Mouse (Mus musculus) CH12.LX (cell line): ENCODE measurements at regions not wholly inside any gene's neighbourhood (a gene's known extent, or its start where the extent isn't known, plus 50 kb on each side); places are given as distances from the start of the nearest gene placed in this dataset.

Source experiments
- DNase-seq: peaks from one replicate; pipeline ENCODE4 v3.0.0-alpha.2; 2013; ENCODE audit errors: extremely low read depth
- H3K27ac ChIP-seq: 2 replicates; pipeline ENCODE4 v1.5.1; 2012; ENCODE audit warnings: low read depth, mild to moderate bottlenecking, control low read depth, moderate library complexity; ENCODE audit not compliant: insufficient read depth
- H3K27me3 ChIP-seq: replicated peaks from 2 replicates; pipeline ENCODE3; 2012; ENCODE audit warnings: inconsistent platforms
- H3K36me3 ChIP-seq, 2 experiments: replicated peaks in 1 of 2; 2 replicates each; pipeline versions ENCODE3 to v1.6.1; 2012; ENCODE audit warnings: inconsistent platforms in 1 of 2, low read length in 1 of 2, mild to moderate bottlenecking in 1 of 2, mixed read lengths in 1 of 2, moderate library complexity in 1 of 2; ENCODE audit not compliant: control insufficient read depth in 1 of 2, insufficient read depth in 1 of 2
- H3K4me1 ChIP-seq, 2 experiments: 2 replicates each; pipeline ENCODE4 v1.6.1; 2012; ENCODE audit warnings: inconsistent platforms in 1 of 2, moderate library complexity in 1 of 2; ENCODE audit not compliant: insufficient read depth in 2 of 2, control insufficient read depth in 1 of 2
- H3K4me2 ChIP-seq: 2 replicates; pipeline ENCODE4 v1.6.1; 2012; ENCODE audit warnings: low read depth, mild to moderate bottlenecking, control low read depth; ENCODE audit not compliant: poor library complexity, insufficient read depth, severe bottlenecking
- H3K4me3 ChIP-seq, 3 experiments: fragments of 150-350 bp in 1 of 3; sonication (generic) in 1 of 3; replicated peaks in 1 of 3; 2 replicates each; pipeline versions ENCODE3 to v1.5.1; 2011 to 2012; ENCODE audit warnings: low read depth in 2 of 3, low read length in 2 of 3, mild to moderate bottlenecking in 2 of 3, moderate library complexity in 2 of 3, control low read depth in 1 of 3, improper control_type of control experiment in 1 of 3, inconsistent platforms in 1 of 3, mixed read lengths in 1 of 3; ENCODE audit not compliant: poor library complexity in 1 of 3
- H3K79me2 ChIP-seq: replicated peaks from 2 replicates; pipeline ENCODE4 v1.6.1; 2012; ENCODE audit warnings: mild to moderate bottlenecking, moderate library complexity; ENCODE audit not compliant: control insufficient read depth, poor library complexity, insufficient read depth, severe bottlenecking; ENCODE audit errors: extremely low read depth
- H3K9ac ChIP-seq: 2 replicates; pipeline ENCODE4 v1.6.1; 2012; ENCODE audit warnings: low read depth, mild to moderate bottlenecking, control low read depth, moderate library complexity; ENCODE audit not compliant: insufficient read depth
- H3K9me3 ChIP-seq: replicated peaks from 2 replicates; pipeline ENCODE3; 2012; ENCODE audit warnings: low read length, inconsistent platforms, mixed read lengths
- CHD1 ChIP-seq: IDR thresholded peaks from 2 replicates; pipeline ENCODE4 v1.6.1; 2012; ENCODE audit warnings: low read depth, low read length, improper control_type of control experiment, inconsistent platforms
- E2F4 ChIP-seq: IDR thresholded peaks from 2 replicates; pipeline ENCODE4 v1.6.1; 2011; ENCODE audit warnings: low read depth, low read length, improper control_type of control experiment; ENCODE audit not compliant: insufficient replicate concordance
- ETS1 ChIP-seq: conservative IDR thresholded peaks from 2 replicates; pipeline ENCODE4 v1.6.1; 2012; ENCODE audit warnings: low read depth, mild to moderate bottlenecking, inconsistent platforms, low read length, improper control_type of control experiment, moderate library complexity
- GABPA ChIP-seq: IDR thresholded peaks from 2 replicates; pipeline ENCODE4 v1.6.1; 2012; ENCODE audit warnings: low read depth, low read length, improper control_type of control experiment, inconsistent platforms; ENCODE audit not compliant: insufficient replicate concordance
- HCFC1 ChIP-seq: IDR thresholded peaks from 2 replicates; pipeline ENCODE4 v1.6.1; 2012; ENCODE audit warnings: low read depth, mild to moderate bottlenecking, inconsistent platforms, low read length, improper control_type of control experiment
- JUN ChIP-seq: IDR thresholded peaks from 2 replicates; pipeline ENCODE4 v1.6.1; 2011; ENCODE audit warnings: low read depth, mild to moderate bottlenecking, low read length, improper control_type of control experiment, moderate library complexity; ENCODE audit not compliant: insufficient read depth
- MAFK ChIP-seq: IDR thresholded peaks from 2 replicates; pipeline ENCODE4 v1.6.1; 2011; ENCODE audit warnings: low read length, improper control_type of control experiment; ENCODE audit not compliant: insufficient replicate concordance
- MAX ChIP-seq: IDR thresholded peaks from 2 replicates; pipeline ENCODE4 v1.6.1; 2011; ENCODE audit warnings: low read length, improper control_type of control experiment
- MAZ ChIP-seq: IDR thresholded peaks from 2 replicates; pipeline ENCODE4 v1.6.1; 2012; ENCODE audit warnings: low read depth, mild to moderate bottlenecking, inconsistent platforms, low read length, improper control_type of control experiment, moderate library complexity
- MXI1 ChIP-seq: IDR thresholded peaks from 2 replicates; pipeline ENCODE4 v1.6.1; 2011; ENCODE audit warnings: mild to moderate bottlenecking, low read depth, low read length, improper control_type of control experiment
- MYC ChIP-seq: IDR thresholded peaks from 2 replicates; pipeline ENCODE4 v1.6.1; 2011; ENCODE audit warnings: low read depth, mild to moderate bottlenecking, improper control_type of control experiment, low read length
- NRF1 ChIP-seq: IDR thresholded peaks from 2 replicates; pipeline ENCODE4 v1.6.1; 2014; ENCODE audit warnings: low read depth, mild to moderate bottlenecking, inconsistent platforms, low read length, improper control_type of control experiment, moderate library complexity
- POLR2A ChIP-seq: IDR thresholded peaks from 2 replicates; pipeline ENCODE4 v1.6.1; 2011; ENCODE audit warnings: low read depth, mild to moderate bottlenecking, improper control_type of control experiment, low read length
- RAD21 ChIP-seq: IDR thresholded peaks from 2 replicates; pipeline ENCODE4 v1.6.1; 2011; ENCODE audit warnings: low read depth, mild to moderate bottlenecking, low read length, improper control_type of control experiment, moderate library complexity
- RCOR1 ChIP-seq: conservative IDR thresholded peaks from 2 replicates; pipeline ENCODE4 v1.6.1; 2012; ENCODE audit warnings: low read depth, mild to moderate bottlenecking, inconsistent platforms, low read length, improper control_type of control experiment
- SMC3 ChIP-seq: IDR thresholded peaks from 2 replicates; pipeline ENCODE4 v1.6.1; 2011; ENCODE audit warnings: low read depth, low read length, improper control_type of control experiment
- TBP ChIP-seq: conservative IDR thresholded peaks from 2 replicates; pipeline ENCODE4 v1.6.1; 2011; ENCODE audit warnings: low read depth, low read length, improper control_type of control experiment
- USF1 ChIP-seq: IDR thresholded peaks from 2 replicates; pipeline ENCODE4 v1.6.1; 2014; ENCODE audit warnings: low read depth, mild to moderate bottlenecking, inconsistent platforms, low read length, improper control_type of control experiment
- USF2 ChIP-seq: conservative IDR thresholded peaks from 2 replicates; pipeline ENCODE4 v1.6.1; 2011; ENCODE audit warnings: low read depth, low read length, improper control_type of control experiment
- ZC3H11A ChIP-seq: IDR thresholded peaks from 2 replicates; pipeline ENCODE4 v1.6.1; 2012; ENCODE audit warnings: low read depth, mild to moderate bottlenecking, inconsistent platforms, low read length, improper control_type of control experiment
- ZMIZ1 ChIP-seq: IDR thresholded peaks from 2 replicates; pipeline ENCODE4 v1.6.1; 2012; ENCODE audit warnings: low read depth, mild to moderate bottlenecking, inconsistent platforms, low read length, improper control_type of control experiment
- dilution Hi-C: fragments of 300-500 bp; cut with MboI; formaldehyde crosslinking; loops from 2 replicates; pipeline ENCODE4 v1.14.3; 2020; ENCODE audit warnings: low sequenced_read_pairs; ENCODE audit not compliant: extremely low pct_unique_long_range_greater_than_20kb, extremely low pct_ligation_motif_present
- in situ Hi-C: fragments of 300-500 bp; cut with MboI; formaldehyde crosslinking; loops from 3 replicates; pipeline ENCODE4 v1.14.3; 2019; ENCODE audit warnings: low sequenced_read_pairs, low pct_ligation_motif_present, low pct_unique_long_range_greater_than_20kb, mixed read lengths

- dilution Hi-C loops = no loop called here
- no peak for TF ChIP-seq HCFC1
- no peak for TF ChIP-seq MAFK
- TF ChIP-seq JUN = no peak
- no peak for TF ChIP-seq MXI1
- no peak for TF ChIP-seq ETS1
- TF ChIP-seq USF2 = no peak
- TF ChIP-seq ZC3H11A = no peak
- no peak for TF ChIP-seq GABPA
- no peak for TF ChIP-seq MAZ
- no peak for TF ChIP-seq MAX
- TF ChIP-seq POLR2A = no peak
- Histone ChIP-seq H3K9me3 (no peaks in the 10 kb centered on the region), H3K27ac (no peak overlapping the region), H3K9ac (no peak overlapping the region), H3K4me2 (no peak overlapping the region), H3K4me1 (peaks cover 2 to 13% of the 10 kb centered on the region in 2 experiments), H3K27me3 (no peaks in the 10 kb centered on the region), H3K79me2 (no peaks in the 10 kb centered on the region), H3K4me3 (no peak overlapping the region), H3K36me3 (no peaks in the 10 kb centered on the region)
- in situ Hi-C loops = no loop called here
- DNase-seq = no peak
Observed at GRCm38 (mm10) chr9:115473847-115474246, 163.6 kb upstream of the Stt3b start.

GRCm38 (mm10) chr9:115474342-115474741 is 164.1 kb upstream of the Stt3b start:
- Histone ChIP-seq H3K4me2 (no peak overlapping the region), H3K9me3 (no peaks in the 10 kb centered on the region), H3K36me3 (no peaks in the 10 kb centered on the region), H3K4me3 (no peak overlapping the region), H3K27ac (no peak overlapping the region), H3K9ac (no peak overlapping the region), H3K4me1 (peaks cover 2 to 18% of the 10 kb centered on the region in 2 experiments), H3K27me3 (no peaks in the 10 kb centered on the region), H3K79me2 (no peaks in the 10 kb centered on the region)
- in situ Hi-C loops (no loop called here), dilution Hi-C loops (no loop called here)
- DNase-seq = no peak
- TF ChIP-seq E2F4 = no peak
- no peak for TF ChIP-seq SMC3
- TF ChIP-seq ZC3H11A = no peak
- TF ChIP-seq USF2 = no peak
- TF ChIP-seq MAFK = no peak
- TF ChIP-seq RAD21 = no peak
- TF ChIP-seq ZMIZ1 = no peak
- TF ChIP-seq CHD1 = no peak
- TF ChIP-seq JUN = no peak
- TF ChIP-seq TBP = no peak
- TF ChIP-seq RCOR1 = no peak
- TF ChIP-seq USF1 = no peak
- no peak for TF ChIP-seq NRF1
- no peak for TF ChIP-seq MYC
